Mouse (Mus musculus) spleen, adult 10 weeks (tissue): ENCODE measurements around the gene Mptx2. TPM values are rescaled to one million over a fixed set of nuclear protein-coding genes. Genes with fewer than 3 reads are reported as not detected.

ENCODE experiments used
- polyA plus RNA-seq: library from polyadenylated mRNA; stranded (reverse); fragments of 350-450 nt; fragmentation: Illumina TruSeq; extraction: RNeasy Lipid Tissue Mini Kit (QIAGEN cat#74804); gene quantifications from one replicate; pipeline ENCODE4 v1.2.3, GENCODE M21; 2015; ENCODE audit warnings: low replicate concordance; ENCODE audit not compliant: insufficient read depth

The Mptx2 gene
- polyA plus RNA-seq = not detected

GRCm38 (mm10) chr1:173277677-173278076 is at the start of gene Mptx2:
Gene Mptx2 (minus strand): TSS chr1:173277777.

GRCm38 (mm10) chr1:173265701-173266100 is 11.9 kb downstream of the Mptx2 start, which contains the start of gene Olfr418:
Gene Olfr418 (plus strand): TSS chr1:173266001.

GRCm38 (mm10) chr1:173227081-173227480 is 50.5 kb downstream of the Mptx2 start, which contains the start of gene Fcer1a:
Gene Fcer1a (minus strand): TSS chr1:173227214.

Other genes with a start within 250 kb of the Mptx2 start
- gene Olfr1408, start 140.4 kb downstream of the Mptx2 start, polyA plus RNA-seq = not detected
- gene Olfr1406, start 87.1 kb downstream of the Mptx2 start, polyA plus RNA-seq = not detected
- not detected for gene Olfr218, start 80.0 kb downstream of the Mptx2 start, polyA plus RNA-seq
- gene Olfr1404, start 65.4 kb downstream of the Mptx2 start, polyA plus RNA-seq = not detected
- gene Fcer1a, start 50.6 kb downstream of the Mptx2 start, polyA plus RNA-seq = 1.0 TPM
- not detected for gene Olfr418, start 11.8 kb downstream of the Mptx2 start, polyA plus RNA-seq
- 4.5 TPM for gene Ackr1, start 56.0 kb upstream of the Mptx2 start, polyA plus RNA-seq
- 144 TPM for gene Aim2, start 73.1 kb upstream of the Mptx2 start, polyA plus RNA-seq
- gene Cadm3, start 89.9 kb upstream of the Mptx2 start, polyA plus RNA-seq = 9.4 TPM
- gene Ifi206, start 213.3 kb upstream of the Mptx2 start, polyA plus RNA-seq = 75.9 TPM